Mouse (Mus musculus): ENCODE data around the gene Tatdn3. TPM values are rescaled to one million over a fixed set of nuclear protein-coding genes. Genes with fewer than 3 reads are reported as not detected.

Tatdn3 gene
- polyA plus RNA-seq, 1 experiment from 2014 or later = 16.9 TPM

DNA sequence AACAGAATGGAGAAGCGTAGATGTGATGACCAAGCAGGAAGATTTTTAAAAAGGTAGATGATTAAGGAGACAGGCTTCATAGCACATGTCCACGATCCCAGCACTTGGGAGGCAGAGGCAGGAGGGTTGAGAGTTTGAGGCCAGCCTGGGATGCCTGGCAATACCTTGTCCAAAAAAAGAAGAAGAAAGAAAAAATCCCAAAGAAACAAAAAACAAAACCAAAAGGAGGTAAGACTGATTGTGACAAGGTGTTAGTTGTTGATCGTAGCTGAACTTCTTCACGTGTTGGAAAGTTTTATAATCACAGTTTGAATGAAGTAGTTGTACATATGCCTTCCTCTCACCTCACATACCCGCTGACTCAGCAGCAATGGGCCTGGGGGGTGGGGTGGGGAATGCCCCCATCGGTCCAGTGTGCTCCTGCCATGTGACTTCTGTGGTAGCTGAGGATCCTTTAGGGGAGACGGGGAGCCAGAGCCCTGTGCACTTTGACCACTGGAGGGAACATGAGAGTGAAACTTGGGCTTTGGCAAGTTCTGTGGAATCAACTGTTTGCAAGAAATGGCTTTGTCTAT lies 23.7 kb upstream of the Tatdn3 start:
- Histone ChIP-seq H3K4me3 (ENCODE audit: low read length) (no peak overlapping the region), H3K27ac (ENCODE audit: low read depth, low read length) (no peak overlapping the region), H3K9me3 (ENCODE audit: control insufficient read depth, low read length) (no peaks in the 10 kb centered on the region), H3K9ac (ENCODE audit: low read depth, low read length) (no peak overlapping the region), H3K36me3 (ENCODE audit: control insufficient read depth, insufficient read depth, low read length) (no peaks in the 10 kb centered on the region), H3K27me3 (replicated peaks; ENCODE audit: control insufficient read depth, insufficient read depth, low read length) (no peaks in the 10 kb centered on the region), H3K4me2 (ENCODE audit: low read length) (no peak overlapping the region), H3K4me1 (ENCODE audit: control insufficient read depth, insufficient read depth, low read depth, low read length) (no peaks in the 10 kb centered on the region)
- ATAC-seq = no peak
- WGBS = 86% methylated on average over 7 of the region's 7 CpGs

DNA sequence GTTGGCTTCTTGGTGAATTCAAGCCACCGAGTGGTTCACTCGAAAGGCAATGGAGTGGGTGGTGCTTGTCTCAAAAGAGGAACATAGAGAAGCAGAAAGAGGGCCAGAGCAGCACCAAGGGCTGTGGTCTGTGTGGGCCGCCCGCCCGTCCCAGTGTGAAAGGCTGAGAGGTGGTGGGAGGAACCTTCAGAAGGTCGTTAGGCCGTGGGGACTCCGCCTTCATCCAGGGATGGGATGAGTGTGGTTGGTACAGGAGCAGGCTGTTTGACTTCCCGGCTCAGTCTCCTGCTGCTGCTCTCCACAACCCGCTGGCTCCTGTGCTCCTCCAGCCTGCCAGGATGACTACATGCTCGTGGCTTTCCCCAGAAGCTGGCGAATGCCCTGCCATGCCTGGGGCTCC lies 22.9 kb upstream of the Tatdn3 start:
- 80% methylated on average over 12 of the region's 12 CpGs for WGBS
- no peaks in the 10 kb centered on the region for H3K9me3 ChIP-seq (ENCODE audit: control insufficient read depth, low read length)
- H3K9ac ChIP-seq (ENCODE audit: low read depth, low read length) = no peak overlapping the region
- H3K27me3 ChIP-seq (replicated peaks; ENCODE audit: control insufficient read depth, insufficient read depth, low read length) = no peaks in the 10 kb centered on the region
- no peaks in the 10 kb centered on the region for H3K36me3 ChIP-seq (ENCODE audit: control insufficient read depth, insufficient read depth, low read length)
- no peak for ATAC-seq
- H3K4me3 ChIP-seq (ENCODE audit: low read length) = no peak overlapping the region
- H3K27ac ChIP-seq (ENCODE audit: low read depth, low read length) = no peak overlapping the region
- H3K4me2 ChIP-seq (ENCODE audit: low read length) = no peak overlapping the region
- no peaks in the 10 kb centered on the region for H3K4me1 ChIP-seq (ENCODE audit: control insufficient read depth, insufficient read depth, low read depth, low read length)

DNA sequence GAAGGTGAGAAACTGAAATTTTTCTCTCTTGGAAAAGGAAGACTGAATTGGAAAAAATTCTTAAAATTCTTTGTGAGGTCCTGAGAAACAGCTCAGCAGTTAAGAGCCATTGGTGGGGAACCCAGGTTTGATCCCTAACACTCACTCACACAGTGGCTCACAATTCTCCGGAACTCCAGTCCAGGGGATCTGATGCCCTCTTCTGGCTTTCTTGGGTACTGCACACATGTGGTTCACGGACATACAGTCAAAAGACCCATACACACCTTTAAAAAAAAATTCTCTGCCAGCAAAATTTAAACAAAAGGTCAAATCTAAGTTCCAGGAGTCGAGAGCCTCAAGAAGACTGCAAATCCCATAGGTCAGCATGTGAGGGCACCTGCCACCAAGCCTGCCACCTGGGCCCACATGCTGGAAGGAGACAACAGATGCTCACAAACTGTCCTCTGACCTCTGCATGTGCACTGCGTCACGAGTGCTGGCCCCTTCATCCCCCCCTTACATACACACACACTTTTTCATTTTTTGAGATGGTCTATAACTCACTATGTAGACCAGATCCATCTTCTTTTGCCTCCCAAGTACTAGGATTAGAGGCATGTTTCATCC lies 22.3 kb upstream of the Tatdn3 start:
- H3K4me2 ChIP-seq (ENCODE audit: low read length) = no peak overlapping the region
- H3K27me3 ChIP-seq (replicated peaks; ENCODE audit: control insufficient read depth, insufficient read depth, low read length) = no peaks in the 10 kb centered on the region
- WGBS = 68% methylated on average over 5 of the region's 5 CpGs
- H3K4me1 ChIP-seq (ENCODE audit: control insufficient read depth, insufficient read depth, low read depth, low read length) = no peaks in the 10 kb centered on the region
- no peak overlapping the region for H3K4me3 ChIP-seq (ENCODE audit: low read length)
- H3K36me3 ChIP-seq (ENCODE audit: control insufficient read depth, insufficient read depth, low read length) = no peaks in the 10 kb centered on the region
- no peak overlapping the region for H3K27ac ChIP-seq (ENCODE audit: low read depth, low read length)
- no peak for ATAC-seq
- H3K9ac ChIP-seq (ENCODE audit: low read depth, low read length) = no peak overlapping the region
- no peaks in the 10 kb centered on the region for H3K9me3 ChIP-seq (ENCODE audit: control insufficient read depth, low read length)

DNA sequence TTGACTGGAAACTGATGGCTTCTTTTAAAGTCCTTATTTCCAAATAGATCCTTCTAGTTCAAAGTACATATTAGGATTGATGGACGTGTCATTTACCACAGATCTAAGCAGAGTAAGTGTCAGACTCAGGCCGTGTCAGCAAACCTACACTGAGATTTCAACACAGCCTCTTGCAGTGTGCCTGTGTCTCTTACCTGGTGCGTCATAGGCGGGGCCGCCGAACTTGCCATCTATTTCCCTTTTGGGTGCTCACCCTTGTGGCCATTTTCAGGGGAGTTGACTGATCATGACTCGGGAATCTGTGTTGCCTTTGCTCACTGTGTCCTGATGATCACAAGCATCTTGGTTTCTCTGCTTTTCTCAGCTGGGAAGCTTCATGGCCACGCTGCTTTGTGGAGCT lies 20.5 kb upstream of the Tatdn3 start:
- ATAC-seq = no peak
- 90% methylated on average over 8 of the region's 8 CpGs for WGBS
- Histone ChIP-seq H3K4me1 (ENCODE audit: control insufficient read depth, insufficient read depth, low read depth, low read length) (no peaks in the 10 kb centered on the region), H3K9me3 (ENCODE audit: control insufficient read depth, low read length) (no peaks in the 10 kb centered on the region), H3K27me3 (replicated peaks; ENCODE audit: control insufficient read depth, insufficient read depth, low read length) (no peaks in the 10 kb centered on the region), H3K9ac (ENCODE audit: low read depth, low read length) (no peak overlapping the region), H3K27ac (ENCODE audit: low read depth, low read length) (no peak overlapping the region), H3K36me3 (ENCODE audit: control insufficient read depth, insufficient read depth, low read length) (no peaks in the 10 kb centered on the region), H3K4me3 (ENCODE audit: low read length) (no peak overlapping the region), H3K4me2 (ENCODE audit: low read length) (no peak overlapping the region)

DNA sequence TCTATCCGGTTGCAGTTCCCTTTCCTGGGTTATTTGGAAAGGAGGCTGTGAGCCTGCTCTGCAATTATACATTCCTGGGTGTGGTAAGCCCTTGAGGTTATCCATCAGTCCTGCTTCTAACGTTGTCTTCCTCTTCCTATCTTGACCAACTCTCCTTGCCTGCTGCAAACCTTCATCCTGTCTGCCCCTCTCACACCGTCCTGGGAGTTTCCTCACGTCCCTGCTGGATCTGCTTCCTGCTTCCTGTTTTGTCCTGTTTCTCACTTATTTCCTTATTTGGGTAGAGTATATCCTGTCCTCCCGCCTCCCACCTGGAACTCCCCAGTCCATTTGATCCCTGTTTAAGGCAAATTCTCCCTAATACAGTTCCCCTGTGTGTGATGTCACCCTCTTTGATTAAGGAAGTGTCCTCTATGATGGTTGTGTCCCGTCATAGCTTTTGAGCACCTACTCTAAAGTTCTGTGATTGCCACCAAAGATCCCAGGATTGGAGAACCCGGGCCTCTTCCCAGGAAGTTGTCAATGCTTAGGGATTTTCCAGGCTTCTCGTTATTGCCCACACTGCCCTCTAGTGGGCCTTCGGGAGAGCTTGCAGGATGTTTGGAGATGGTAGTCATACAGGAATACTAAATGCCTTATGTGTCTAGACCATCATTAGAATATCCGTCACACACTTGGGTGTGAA lies 12.6 kb upstream of the Tatdn3 start:
- no peaks in the 10 kb centered on the region for H3K4me1 ChIP-seq (ENCODE audit: control insufficient read depth, insufficient read depth, low read depth, low read length)
- H3K4me3 ChIP-seq (ENCODE audit: low read length) = no peak overlapping the region
- no peak for ATAC-seq
- H3K27ac ChIP-seq (ENCODE audit: low read depth, low read length) = no peak overlapping the region
- H3K27me3 ChIP-seq (replicated peaks; ENCODE audit: control insufficient read depth, insufficient read depth, low read length) = no peaks in the 10 kb centered on the region
- H3K4me2 ChIP-seq (ENCODE audit: low read length) = no peak overlapping the region
- H3K9ac ChIP-seq (ENCODE audit: low read depth, low read length) = no peak overlapping the region
- WGBS = 66% methylated on average over 10 of the region's 10 CpGs
- H3K36me3 ChIP-seq (ENCODE audit: control insufficient read depth, insufficient read depth, low read length) = no peaks in the 10 kb centered on the region
- no peaks in the 10 kb centered on the region for H3K9me3 ChIP-seq (ENCODE audit: control insufficient read depth, low read length)

DNA sequence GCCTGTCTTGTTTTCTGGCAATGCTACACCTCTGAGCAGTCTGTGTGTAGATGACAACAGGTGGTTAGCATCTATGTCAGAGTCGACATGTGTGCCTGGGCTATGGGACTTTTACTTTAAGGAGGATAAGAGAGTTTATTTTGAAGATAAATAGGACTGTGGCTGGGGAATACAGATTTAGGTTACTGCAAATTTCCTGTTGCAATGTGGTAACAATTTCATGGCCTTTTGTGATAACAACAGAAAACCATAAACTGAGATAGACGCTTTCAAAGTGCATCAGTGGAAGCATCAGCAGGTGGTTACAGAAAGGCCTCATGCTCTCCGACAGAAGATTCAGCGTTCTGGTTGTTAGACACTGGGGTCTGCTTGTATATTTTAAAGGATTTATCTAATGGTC lies 10.8 kb upstream of the Tatdn3 start:
- Histone ChIP-seq H3K4me3 (ENCODE audit: low read length) (no peak overlapping the region), H3K27me3 (replicated peaks; ENCODE audit: control insufficient read depth, insufficient read depth, low read length) (no peaks in the 10 kb centered on the region), H3K9me3 (ENCODE audit: control insufficient read depth, low read length) (no peaks in the 10 kb centered on the region), H3K27ac (ENCODE audit: low read depth, low read length) (no peak overlapping the region), H3K4me2 (ENCODE audit: low read length) (no peak overlapping the region), H3K9ac (ENCODE audit: low read depth, low read length) (no peak overlapping the region), H3K4me1 (ENCODE audit: control insufficient read depth, insufficient read depth, low read depth, low read length) (no peaks in the 10 kb centered on the region), H3K36me3 (ENCODE audit: control insufficient read depth, insufficient read depth, low read length) (no peaks in the 10 kb centered on the region)
- no peak for ATAC-seq
- WGBS = 89% methylated on average over 4 of the region's 4 CpGs

DNA sequence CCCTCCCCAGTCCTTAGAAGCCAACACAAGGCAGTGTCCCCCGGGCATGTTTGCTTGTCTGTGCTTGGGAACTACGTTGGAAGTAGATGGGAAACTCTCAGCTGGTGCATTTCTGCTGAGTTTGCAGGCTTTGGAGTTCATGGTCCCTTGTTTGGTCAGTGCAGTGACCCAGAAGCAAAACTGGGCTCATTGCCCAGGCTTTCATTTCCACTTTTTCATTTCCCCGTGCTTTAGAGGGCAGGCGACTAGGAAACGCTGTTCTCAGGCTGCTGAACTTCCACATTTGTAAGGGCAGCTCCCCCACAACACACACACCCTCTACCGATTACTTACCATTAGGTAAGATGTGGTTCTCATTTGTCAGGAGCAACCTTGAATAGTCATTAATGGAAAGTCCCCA lies 10.3 kb upstream of the Tatdn3 start:
- Histone ChIP-seq H3K4me2 (ENCODE audit: low read length) (no peak overlapping the region), H3K4me1 (ENCODE audit: control insufficient read depth, insufficient read depth, low read depth, low read length) (no peaks in the 10 kb centered on the region), H3K9ac (ENCODE audit: low read depth, low read length) (no peak overlapping the region), H3K27ac (ENCODE audit: low read depth, low read length) (no peak overlapping the region), H3K27me3 (replicated peaks; ENCODE audit: control insufficient read depth, insufficient read depth, low read length) (no peaks in the 10 kb centered on the region), H3K9me3 (ENCODE audit: control insufficient read depth, low read length) (no peaks in the 10 kb centered on the region), H3K36me3 (ENCODE audit: control insufficient read depth, insufficient read depth, low read length) (no peaks in the 10 kb centered on the region), H3K4me3 (ENCODE audit: low read length) (no peak overlapping the region)
- no peak for ATAC-seq
- 66% methylated on average over 6 of the region's 6 CpGs for WGBS

DNA sequence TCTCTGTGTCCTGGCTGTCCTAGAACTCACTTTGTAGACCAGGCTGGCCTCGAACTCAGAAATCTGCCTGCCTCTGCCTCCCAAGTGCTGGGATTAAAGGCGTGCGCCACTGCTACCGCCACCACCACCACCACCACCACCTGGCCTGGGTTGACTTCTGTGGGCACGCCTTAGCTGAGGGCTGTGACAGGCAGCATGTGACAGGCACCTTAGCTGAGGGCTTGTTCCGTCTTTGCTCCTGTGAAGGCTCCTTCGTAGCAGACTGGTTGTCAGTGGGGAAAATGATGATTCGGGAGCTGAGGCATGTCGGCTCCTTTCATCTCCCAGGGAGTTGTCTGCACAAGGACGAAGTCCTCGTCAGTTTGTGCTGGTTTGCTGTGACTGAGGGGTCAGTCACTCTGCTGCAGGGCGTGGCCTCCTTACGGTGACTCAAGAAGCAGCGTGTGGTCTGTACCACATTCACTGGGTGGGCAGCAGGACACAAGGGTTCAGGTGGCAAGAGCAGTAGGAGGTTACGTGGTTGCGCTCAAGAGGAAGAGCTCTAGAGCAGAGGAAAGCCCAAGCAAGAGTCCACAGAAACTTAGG lies 9.7 kb upstream of the Tatdn3 start:
- Histone ChIP-seq H3K36me3 (ENCODE audit: control insufficient read depth, insufficient read depth, low read length) (no peaks in the 10 kb centered on the region), H3K4me1 (ENCODE audit: control insufficient read depth, insufficient read depth, low read depth, low read length) (no peaks in the 10 kb centered on the region), H3K4me2 (ENCODE audit: low read length) (no peak overlapping the region), H3K9me3 (ENCODE audit: control insufficient read depth, low read length) (no peaks in the 10 kb centered on the region), H3K9ac (ENCODE audit: low read depth, low read length) (no peak overlapping the region), H3K27me3 (replicated peaks; ENCODE audit: control insufficient read depth, insufficient read depth, low read length) (no peaks in the 10 kb centered on the region), H3K27ac (ENCODE audit: low read depth, low read length) (no peak overlapping the region), H3K4me3 (ENCODE audit: low read length) (no peak overlapping the region)
- 91% methylated on average over 16 of the region's 16 CpGs for WGBS
- no peak for ATAC-seq

DNA sequence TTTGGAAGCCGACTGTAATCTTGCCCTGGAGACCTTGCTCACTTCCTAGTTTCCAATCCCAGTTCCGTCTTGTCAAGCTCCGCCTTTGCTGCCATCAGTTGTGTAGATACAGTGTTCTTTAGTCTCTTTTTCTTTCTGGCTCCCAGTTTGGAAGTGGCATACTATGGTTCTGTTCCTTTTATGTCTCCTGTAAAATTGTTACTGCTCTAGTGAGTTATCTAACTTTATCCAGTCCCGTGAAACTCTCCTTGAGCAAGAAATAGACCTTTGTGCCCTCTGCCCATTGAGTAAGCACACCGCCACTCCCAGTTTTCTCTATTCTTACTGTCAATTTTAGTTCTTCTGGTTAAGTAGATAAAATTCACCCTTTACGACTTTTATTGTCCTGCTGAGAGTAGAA lies 8.9 kb upstream of the Tatdn3 start:
- no peaks in the 10 kb centered on the region for H3K4me1 ChIP-seq (ENCODE audit: control insufficient read depth, insufficient read depth, low read depth, low read length)

More for the DNA sequence above, 8.9 kb upstream of the Tatdn3 start:
- Histone ChIP-seq H3K9ac (ENCODE audit: low read depth, low read length) (no peak overlapping the region), H3K27ac (ENCODE audit: low read depth, low read length) (no peak overlapping the region), H3K4me3 (ENCODE audit: low read length) (no peak overlapping the region), H3K4me2 (ENCODE audit: low read length) (no peak overlapping the region), H3K9me3 (ENCODE audit: control insufficient read depth, low read length) (no peaks in the 10 kb centered on the region), H3K36me3 (ENCODE audit: control insufficient read depth, insufficient read depth, low read length) (no peaks in the 10 kb centered on the region), H3K27me3 (replicated peaks; ENCODE audit: control insufficient read depth, insufficient read depth, low read length) (no peaks in the 10 kb centered on the region)
- 87% methylated on average over 6 of the region's 6 CpGs for WGBS
- no peak for ATAC-seq

All from hindbrain, embryonic 16.5 days (tissue).